Mouse (Mus musculus) C2C12 (cell line): ENCODE measurements at regions not wholly inside any gene's neighbourhood (a gene's known extent, or its start where the extent isn't known, plus 50 kb on each side); places are given as distances from the start of the nearest gene placed in this dataset.

Experiments used
- H3K27me3 ChIP-seq: one replicate; pipeline ENCODE4 v1.6.1; 2011; ENCODE audit not compliant: control insufficient read depth, insufficient read depth, insufficient read length
- H3K36me3 ChIP-seq: one replicate; pipeline ENCODE4 v1.6.1; 2011; ENCODE audit not compliant: control insufficient read depth, insufficient read depth
- H3K4me3 ChIP-seq: one replicate; pipeline ENCODE4 v1.5.1; 2011; ENCODE audit warnings: mild to moderate bottlenecking, control low read depth; ENCODE audit not compliant: poor library complexity, insufficient read depth, severe bottlenecking
- H3K79me2 ChIP-seq: one replicate; pipeline ENCODE4 v1.6.1; 2011; ENCODE audit not compliant: control insufficient read depth, insufficient read depth
- H3K79me3 ChIP-seq: one replicate; pipeline ENCODE4 v1.6.1; 2011; ENCODE audit warnings: low read depth, control low read depth
- H3ac ChIP-seq: one replicate; pipeline ENCODE3; 2011; ENCODE audit warnings: low read depth; ENCODE audit not compliant: control insufficient read depth, insufficient read length
- CEBPB ChIP-seq: IDR thresholded peaks from one replicate; pipeline ENCODE4 v1.6.1; 2011; ENCODE audit warnings: low read depth, mild to moderate bottlenecking, control low read depth, moderate library complexity
- CTCF ChIP-seq: IDR thresholded peaks from one replicate; pipeline ENCODE4 v1.5.1; 2011; ENCODE audit not compliant: control insufficient read depth, insufficient read depth, insufficient read length
- FOSL1 ChIP-seq: IDR thresholded peaks from one replicate; pipeline ENCODE4 v1.8.0; 2011; ENCODE audit warnings: mild to moderate bottlenecking, low read length; ENCODE audit not compliant: poor library complexity, insufficient read depth, severe bottlenecking
- MAX ChIP-seq: IDR thresholded peaks from one replicate; pipeline ENCODE4 v1.6.1; 2011; ENCODE audit warnings: mild to moderate bottlenecking, control low read depth
- MYOD1 ChIP-seq: IDR thresholded peaks from one replicate; pipeline ENCODE4 v1.6.1; 2011; ENCODE audit warnings: low read depth; ENCODE audit not compliant: control insufficient read depth, insufficient read length
- MYOG ChIP-seq: IDR thresholded peaks from one replicate; pipeline ENCODE4 v1.6.1; 2011; ENCODE audit not compliant: control insufficient read depth, insufficient read length; ENCODE audit errors: extremely low read depth
- USF1 ChIP-seq: IDR thresholded peaks from one replicate; pipeline ENCODE4 v1.6.1; 2011; ENCODE audit warnings: low read depth, mild to moderate bottlenecking, control low read depth, moderate library complexity

GRCm38 (mm10) chr1:128795654-128796053, 203.6 kb upstream of the Cxcr4 start:
- H3ac ChIP-seq = no peak overlapping the region
- H3K79me3 ChIP-seq = no peaks in the 10 kb centered on the region
- no peaks in the 10 kb centered on the region for H3K79me2 ChIP-seq
- no peak overlapping the region for H3K4me3 ChIP-seq
- no peaks in the 10 kb centered on the region for H3K36me3 ChIP-seq
- TF ChIP-seq MYOG (no peak), USF1 (no peak), FOSL1 (no peak), MAX (no peak), CTCF (no peak), CEBPB (no peak), MYOD1 (no peak)
- no peaks in the 10 kb centered on the region for H3K27me3 ChIP-seq

GRCm38 (mm10) chr1:128790881-128791280, 198.8 kb upstream of the Cxcr4 start:
- Histone ChIP-seq H3K79me2 (no peaks in the 10 kb centered on the region), H3K79me3 (no peaks in the 10 kb centered on the region), H3K36me3 (no peaks in the 10 kb centered on the region), H3K27me3 (no peaks in the 10 kb centered on the region), H3ac (no peak overlapping the region), H3K4me3 (no peak overlapping the region)
- TF ChIP-seq USF1 = no peak
- TF ChIP-seq MYOD1 = no peak
- no peak for TF ChIP-seq CEBPB
- no peak for TF ChIP-seq CTCF
- TF ChIP-seq MAX = no peak
- no peak for TF ChIP-seq MYOG
- no peak for TF ChIP-seq FOSL1

GRCm38 (mm10) chr1:128789567-128790335, 197.7 kb upstream of the Cxcr4 start:
- no peak overlapping the region for H3K4me3 ChIP-seq
- no peaks in the 10 kb centered on the region for H3K79me2 ChIP-seq
- H3K36me3 ChIP-seq = no peaks in the 10 kb centered on the region
- H3K79me3 ChIP-seq = no peaks in the 10 kb centered on the region
- no peak overlapping the region for H3ac ChIP-seq
- H3K27me3 ChIP-seq = no peaks in the 10 kb centered on the region
- TF ChIP-seq USF1 (no peak), CTCF (no peak), MAX (no peak), FOSL1 (no peak), CEBPB (no peak), MYOG (no peak), MYOD1 (no peak)

- Histone ChIP-seq H3K79me3 (no peaks in the 10 kb centered on the region), H3K27me3 (no peaks in the 10 kb centered on the region), H3ac (no peak overlapping the region), H3K79me2 (no peaks in the 10 kb centered on the region), H3K4me3 (no peak overlapping the region), H3K36me3 (no peaks in the 10 kb centered on the region)
- TF ChIP-seq CEBPB = no peak
- TF ChIP-seq MYOD1 = no peak
- TF ChIP-seq CTCF = no peak
- no peak for TF ChIP-seq MYOG
- no peak for TF ChIP-seq USF1
- TF ChIP-seq MAX = no peak
- TF ChIP-seq FOSL1 = no peak
Measured at GRCm38 (mm10) chr1:128788227-128788626, 196.1 kb upstream of the Cxcr4 start.

GRCm38 (mm10) chr1:128786941-128787569, 195.0 kb upstream of the Cxcr4 start:
- H3K27me3 ChIP-seq = no peaks in the 10 kb centered on the region
- no peak overlapping the region for H3K4me3 ChIP-seq
- H3ac ChIP-seq = peak overlapping the region; percentile 33
- H3K79me2 ChIP-seq = no peaks in the 10 kb centered on the region
- H3K79me3 ChIP-seq = no peaks in the 10 kb centered on the region
- no peaks in the 10 kb centered on the region for H3K36me3 ChIP-seq
- peak; percentile 78 for TF ChIP-seq MYOD1
- TF ChIP-seq CTCF = no peak
- peak; percentile 28 for TF ChIP-seq CEBPB
- TF ChIP-seq MYOG = no peak
- TF ChIP-seq MAX = no peak
- TF ChIP-seq USF1 = no peak
- no peak for TF ChIP-seq FOSL1
